Mouse (Mus musculus) liver, postnatal 0 days (tissue): ENCODE results near the gene Rara.

Experiments used
- CTCF ChIP-seq: sonication (generic); IDR thresholded peaks from 2 replicates; pipeline ENCODE4 v1.5.1; 2016; ENCODE audit warnings: antibody characterized with exemption, low read depth
- EP300 ChIP-seq: IDR thresholded peaks from 2 replicates; pipeline ENCODE4 v1.6.1; 2016; ENCODE audit warnings: antibody characterized with exemption, low read depth, mild to moderate bottlenecking

GRCm38 (mm10) chr11:98942923-98943641 is 15.5 kb downstream of the Rara start:
- TF ChIP-seq CTCF = no peak
- TF ChIP-seq EP300 = no peak
